Mouse (Mus musculus): ENCODE measurements at regions not wholly inside any gene's neighbourhood (a gene's known extent, or its start where the extent isn't known, plus 50 kb on each side); places are given as distances from the start of the nearest gene placed in this dataset.

GRCm38 (mm10) chr2:61453490-61454281, 124.7 kb upstream of the Tank start:
- no peak for DNase-seq (ENCODE audit: low read depth, low spot score)

DNA sequence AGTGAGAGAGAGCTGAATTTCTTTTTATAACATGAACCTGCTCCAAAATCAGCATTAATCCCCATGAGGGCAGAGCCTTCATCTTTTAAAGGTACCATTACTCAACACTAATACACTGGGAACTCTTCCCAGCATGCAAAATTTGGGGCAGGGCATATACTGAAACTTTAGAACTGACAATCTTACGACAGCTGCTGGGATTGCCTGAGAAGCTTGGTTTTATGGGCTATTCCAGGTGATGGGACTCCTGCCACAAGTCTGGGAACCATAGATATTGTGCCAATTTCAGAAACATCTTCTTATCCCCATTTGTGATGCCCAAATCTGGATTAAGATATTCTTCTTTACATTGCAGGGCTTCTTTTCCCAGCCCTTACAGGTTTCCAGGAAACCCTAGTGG, 125.8 kb upstream of the Tank start:
- DNase-seq (ENCODE audit: low read depth, low spot score), result no peak

- no peak for DNase-seq (ENCODE audit: low read depth, low spot score)
Observed at GRCm38 (mm10) chr2:61450731-61451130, 127.7 kb upstream of the Tank start.

- DNase-seq (ENCODE audit: low read depth, low spot score), result no peak
Observed at GRCm38 (mm10) chr2:61436591-61436990, 141.8 kb upstream of the Tank start.

DNA sequence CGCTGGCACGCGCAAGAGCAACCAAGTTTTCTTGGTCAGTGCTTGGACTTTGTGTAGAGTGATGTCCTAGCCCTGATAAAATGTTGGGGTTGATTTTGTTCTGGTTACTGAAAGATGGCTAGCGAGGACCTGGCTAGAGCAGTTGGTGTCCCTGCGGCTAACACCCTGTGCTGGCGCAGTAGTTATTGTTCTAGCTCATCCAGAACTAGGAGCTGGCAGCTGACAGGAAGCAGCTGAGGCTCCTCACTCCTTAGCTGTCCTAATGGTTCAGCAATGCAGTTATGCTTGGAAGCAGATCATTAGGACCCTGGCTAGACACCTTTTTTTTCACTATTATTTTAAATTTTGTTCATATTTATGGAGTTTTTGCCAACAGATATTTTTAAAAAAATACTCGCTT, 170.5 kb upstream of the Tank start:
- no peak for DNase-seq (ENCODE audit: low read depth, low spot score)

- no peak for DNase-seq (ENCODE audit: low read depth, low spot score)
Observed at GRCm38 (mm10) chr2:61406104-61406751, 172.2 kb upstream of the Tank start.

DNA sequence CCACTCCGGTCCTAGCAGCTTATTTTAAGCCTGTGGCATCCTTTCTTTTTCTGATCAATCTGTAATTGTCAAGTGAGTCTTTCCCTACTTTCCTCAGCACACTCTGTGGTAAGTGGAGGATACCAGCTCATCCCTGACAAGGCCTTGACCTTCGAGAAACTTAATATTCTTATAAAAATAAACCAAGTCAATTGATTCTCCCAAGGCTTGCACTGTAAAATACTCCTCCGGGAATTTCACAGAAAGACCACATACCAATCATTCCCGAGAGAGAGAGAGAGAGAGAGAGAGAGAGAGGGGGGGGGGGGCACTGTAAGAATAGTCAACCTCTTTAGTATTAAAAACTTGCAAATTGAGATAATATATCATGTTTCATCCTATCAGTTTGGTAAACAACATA, 173.1 kb upstream of the Tank start:
- DNase-seq (ENCODE audit: low read depth, low spot score), result no peak

- DNase-seq (ENCODE audit: low read depth, low spot score), result peak; percentile 28
Observed at GRCm38 (mm10) chr2:61402588-61403487, 175.5 kb upstream of the Tank start.

DNA sequence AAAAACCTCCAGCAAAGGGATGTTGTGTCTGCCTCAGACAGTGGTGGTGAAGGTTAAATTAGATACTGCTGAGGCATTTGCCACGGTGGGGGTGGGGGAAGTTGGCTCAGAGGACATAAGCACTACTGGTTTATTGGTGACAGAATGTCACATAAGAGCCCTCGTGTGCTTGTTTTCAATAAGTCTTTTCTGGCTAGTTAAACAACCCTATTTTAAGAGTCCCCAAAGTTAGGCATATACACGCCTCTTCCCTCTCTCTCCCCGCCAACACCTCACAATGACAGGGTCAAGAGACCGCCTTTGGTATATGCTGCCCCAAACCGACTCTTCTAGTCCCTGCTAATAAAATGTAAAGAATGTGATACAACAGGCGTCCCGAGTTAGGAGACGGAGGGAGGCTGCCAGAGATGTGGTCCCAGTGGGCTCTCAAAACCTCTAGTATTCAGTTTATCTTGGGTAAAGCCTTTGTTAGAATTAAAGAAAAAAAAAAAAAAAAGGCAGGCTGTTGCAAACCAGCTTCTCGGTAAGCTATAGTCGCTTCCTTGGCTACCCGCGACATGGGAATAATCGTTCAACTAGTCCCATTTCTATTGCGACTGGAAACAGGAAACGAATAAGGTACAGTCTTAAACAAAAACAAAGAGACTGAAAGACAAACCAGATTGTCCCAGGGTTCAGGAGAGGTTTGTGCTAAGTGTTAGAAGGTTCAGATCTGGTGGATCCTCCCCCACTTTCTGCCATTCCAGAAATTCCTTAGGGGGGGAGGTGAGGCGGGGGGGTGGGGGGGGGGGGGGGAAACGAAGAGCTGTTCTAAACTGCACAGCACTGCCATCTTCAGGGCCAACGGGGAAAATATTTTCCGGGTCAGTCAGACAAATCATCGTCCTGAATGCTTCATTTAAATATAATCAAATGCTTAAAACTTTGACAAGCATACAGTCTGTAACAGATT, 176.5 kb upstream of the Tank start:
- DNase-seq (ENCODE audit: low read depth, low spot score), result peak; percentile 43

GRCm38 (mm10) chr2:61398633-61399032, 179.8 kb upstream of the Tank start:
- no peak for DNase-seq (ENCODE audit: low read depth, low spot score)

DNA sequence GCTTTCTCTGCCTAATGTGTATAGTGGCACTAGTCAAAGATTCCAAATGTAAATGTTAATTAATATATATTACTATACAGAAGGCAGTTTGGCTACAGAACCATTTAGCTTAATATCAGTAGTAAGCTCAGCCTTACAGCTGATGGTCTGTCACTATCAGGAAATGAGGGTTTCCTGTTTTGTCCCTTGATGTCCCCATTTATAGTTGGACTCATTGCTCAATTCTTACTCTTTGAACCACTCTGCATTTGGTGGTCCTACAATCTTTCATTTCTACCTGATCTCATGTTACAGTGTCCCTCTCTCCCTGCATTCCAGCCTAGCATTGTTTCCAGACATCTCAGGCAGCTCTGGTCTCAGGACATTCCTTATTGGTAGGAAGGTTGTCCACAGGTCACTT, 188.8 kb upstream of the Tank start:
- DNase-seq (ENCODE audit: low read depth, low spot score), result no peak

DNA sequence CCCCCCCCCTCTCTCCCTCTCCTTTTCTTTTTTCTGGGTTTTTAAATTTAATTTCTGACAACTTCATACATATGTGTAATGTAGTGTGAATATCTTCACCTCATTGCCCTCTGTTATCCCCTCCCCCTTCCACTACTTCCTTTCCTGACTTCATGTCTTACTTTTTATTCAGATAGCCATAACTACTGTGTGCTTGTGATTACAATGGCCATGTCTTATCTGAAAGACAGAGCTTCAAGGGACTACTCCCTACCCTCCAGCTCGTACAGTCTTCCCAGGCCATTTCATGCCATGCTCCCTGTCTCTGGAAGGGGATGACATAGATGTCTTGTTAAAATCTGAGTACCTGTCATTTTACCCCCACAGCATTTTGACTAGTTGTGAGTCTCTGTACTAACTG, 189.2 kb upstream of the Tank start:
- no peak for DNase-seq (ENCODE audit: low read depth, low spot score)

DNA sequence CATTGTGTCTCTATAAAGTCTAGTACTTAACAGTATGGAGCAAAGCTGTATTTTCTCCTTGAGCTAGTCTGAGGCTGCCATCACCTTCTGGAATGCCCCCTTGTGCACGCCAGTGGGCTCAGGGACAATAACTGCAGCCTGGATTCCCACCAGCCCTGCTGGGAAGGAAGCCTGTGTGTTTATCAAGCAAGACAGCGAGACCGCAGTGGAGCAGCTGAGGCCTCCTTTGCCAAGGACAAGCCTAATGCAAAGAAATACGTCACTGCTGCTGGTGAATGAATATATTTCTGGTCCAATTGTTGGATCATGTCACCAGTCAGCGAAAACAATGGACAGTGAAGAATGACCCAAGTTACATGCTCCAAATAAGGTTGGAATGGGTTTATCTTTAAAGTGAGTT, 190.8 kb upstream of the Tank start:
- DNase-seq (ENCODE audit: low read depth, low spot score), result no peak

GRCm38 (mm10) chr2:61386966-61387365, 191.4 kb upstream of the Tank start:
- no peak for DNase-seq (ENCODE audit: low read depth, low spot score)

GRCm38 (mm10) chr2:61384467-61384866, 193.9 kb upstream of the Tank start:
- DNase-seq (ENCODE audit: low read depth, low spot score), result no peak

GRCm38 (mm10) chr2:61383744-61384295, 194.6 kb upstream of the Tank start:
- DNase-seq (ENCODE audit: low read depth, low spot score), result no peak

GRCm38 (mm10) chr2:61379076-61379475, 199.3 kb upstream of the Tank start:
- peak; percentile 21 for DNase-seq (ENCODE audit: low read depth, low spot score)

GRCm38 (mm10) chr2:61378297-61378696, 200.1 kb upstream of the Tank start:
- no peak for DNase-seq (ENCODE audit: low read depth, low spot score)

- no peak for DNase-seq (ENCODE audit: low read depth, low spot score)
Observed at GRCm38 (mm10) chr2:61377756-61378155, 200.6 kb upstream of the Tank start.

DNA sequence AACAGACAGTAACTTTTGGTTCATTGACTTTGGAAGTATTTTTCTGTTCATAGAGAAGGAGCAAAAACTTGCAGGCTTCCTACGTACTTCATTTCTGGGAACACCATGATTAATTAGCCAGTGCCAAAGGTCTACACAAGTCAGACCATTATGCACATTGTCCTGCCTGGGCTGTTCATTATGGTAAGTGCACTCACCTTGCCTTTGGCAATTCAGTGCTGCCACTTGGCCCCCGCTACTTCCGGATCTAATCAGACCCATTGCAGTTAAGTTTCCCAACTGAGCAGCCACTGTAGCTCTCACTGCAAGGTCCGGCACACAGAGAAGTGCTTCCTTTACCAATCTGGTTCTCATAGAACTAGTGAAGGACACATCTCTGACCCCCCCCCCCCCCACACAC, 215.8 kb upstream of the Tank start:
- no peak for DNase-seq (ENCODE audit: low read depth, low spot score)

DNA sequence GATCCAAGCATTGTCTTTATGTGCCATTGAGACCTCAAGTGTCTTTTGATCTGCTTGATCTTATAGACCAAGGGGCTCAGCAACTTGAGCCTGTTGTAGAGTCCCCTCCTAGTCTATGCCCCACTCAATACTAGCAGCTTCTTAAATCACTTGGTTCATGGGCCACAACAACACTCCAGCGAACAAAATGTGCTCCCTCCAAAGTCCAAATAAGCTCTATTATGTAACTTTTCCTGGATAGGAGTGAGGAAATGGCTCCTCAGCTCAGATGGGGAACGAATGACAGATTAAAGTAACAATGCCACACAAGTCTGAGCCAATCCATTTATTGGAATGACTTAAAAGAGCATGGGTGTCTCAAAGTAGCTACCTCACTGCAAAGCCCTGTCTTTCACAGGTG, 217.0 kb upstream of the Tank start:
- no peak for DNase-seq (ENCODE audit: low read depth, low spot score)

All from A20 (cell line).